Mouse (Mus musculus) embryo, embryonic 11 days (tissue): Measurements from ENCODE around the gene Topors.
"Not testable (repeated sequence)": the region's sequence is repeated elsewhere in the genome, so short reads cannot be mapped to it uniquely, and the experiment has no call there.

ENCODE experiments used
- DNase-seq: peaks from one replicate; pipeline ENCODE4 v3.0.0-alpha.2; 2015

Topors gene

DNA sequence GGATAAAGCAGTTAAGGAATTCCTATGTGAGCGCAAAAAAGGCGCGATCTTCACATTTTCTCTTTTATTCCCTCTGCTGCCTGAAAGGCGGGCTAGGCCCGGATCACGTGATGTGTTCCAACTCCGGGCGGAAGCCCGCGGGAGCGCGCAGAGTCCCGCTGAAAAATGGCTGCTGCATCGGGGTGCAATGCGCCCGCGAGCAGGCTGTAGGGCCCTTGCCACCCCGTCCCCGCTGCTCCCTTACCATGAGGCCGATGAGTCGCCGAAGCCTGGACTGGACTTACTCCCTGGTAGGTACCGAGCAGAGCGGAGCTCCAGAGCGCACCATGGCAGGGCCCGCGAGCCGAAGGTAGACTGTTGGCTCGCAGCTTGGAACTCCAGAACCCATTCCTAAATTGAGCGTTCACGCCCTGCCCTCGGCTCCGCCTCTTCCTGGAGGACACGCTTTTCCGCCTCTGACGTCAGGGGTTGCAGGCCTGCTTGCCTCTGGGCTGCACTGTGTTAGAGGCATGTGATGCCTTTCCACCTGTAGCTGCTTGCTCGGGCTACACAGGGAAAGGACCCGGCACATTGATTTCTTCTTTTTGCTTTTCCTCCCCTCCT lies at the start of gene Topors, which contains the start of gene Smim27:
TSS of gene Topors (minus strand) at position 421 of the 603 bp plus-strand sequence.
TSS of gene Smim27 (plus strand) at position 150 of the 603 bp plus-strand sequence.
- peak; percentile 98 for DNase-seq

GRCm38 (mm10) chr4:40317404-40317803 lies 47.8 kb upstream of the Topors start:
- DNase-seq, result no peak

GRCm38 (mm10) chr4:40313026-40313425 lies 43.4 kb upstream of the Topors start:
- no peak for DNase-seq

DNA sequence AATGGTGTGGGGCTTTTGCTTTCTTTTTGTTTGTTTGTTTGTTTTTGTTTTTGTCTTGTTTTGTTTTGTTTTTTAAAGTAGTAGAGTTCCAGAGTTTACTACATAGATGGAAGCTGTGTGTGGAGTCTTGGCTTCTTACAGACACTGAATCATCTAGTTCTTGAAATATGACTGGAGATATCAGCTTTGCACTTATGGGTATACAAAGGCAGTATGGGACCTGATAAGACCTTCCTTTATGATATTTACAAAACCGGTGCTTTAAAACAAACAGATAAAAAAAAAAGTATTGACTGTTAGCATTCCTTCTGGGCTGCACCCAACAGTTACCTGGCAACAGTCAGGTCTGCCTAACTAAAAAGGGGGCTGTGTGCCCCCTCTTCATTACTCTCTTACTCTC lies 42.6 kb upstream of the Topors start:
- no peak for DNase-seq

DNA sequence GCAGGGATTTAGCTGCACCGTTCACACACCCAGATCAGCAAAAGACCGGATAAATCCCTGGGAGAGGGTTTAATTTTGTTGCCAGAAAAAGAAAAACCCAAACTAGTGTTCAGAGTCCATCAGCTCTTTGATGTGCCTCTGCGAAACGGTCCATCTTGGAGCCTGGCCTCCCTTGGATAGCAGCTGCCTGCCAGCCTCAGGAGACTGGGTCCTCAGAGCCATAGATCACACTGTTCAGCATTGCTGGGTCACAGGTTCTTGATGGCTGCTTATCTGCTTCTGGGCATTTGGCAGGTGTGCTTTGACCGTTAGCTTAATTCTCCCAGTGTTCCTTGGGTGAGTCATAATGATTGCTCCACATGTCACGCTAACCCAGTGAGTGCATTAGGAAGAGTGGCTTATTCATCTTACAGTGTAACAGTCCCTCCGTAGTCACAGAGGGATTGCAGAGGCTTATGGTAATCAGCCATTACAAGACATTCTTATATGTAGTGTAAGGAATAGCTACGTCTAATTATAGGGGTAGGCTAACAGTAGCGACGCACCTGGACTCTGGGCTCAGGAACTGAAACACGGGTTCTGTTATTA lies 41.2 kb upstream of the Topors start:
- no peak for DNase-seq

DNA sequence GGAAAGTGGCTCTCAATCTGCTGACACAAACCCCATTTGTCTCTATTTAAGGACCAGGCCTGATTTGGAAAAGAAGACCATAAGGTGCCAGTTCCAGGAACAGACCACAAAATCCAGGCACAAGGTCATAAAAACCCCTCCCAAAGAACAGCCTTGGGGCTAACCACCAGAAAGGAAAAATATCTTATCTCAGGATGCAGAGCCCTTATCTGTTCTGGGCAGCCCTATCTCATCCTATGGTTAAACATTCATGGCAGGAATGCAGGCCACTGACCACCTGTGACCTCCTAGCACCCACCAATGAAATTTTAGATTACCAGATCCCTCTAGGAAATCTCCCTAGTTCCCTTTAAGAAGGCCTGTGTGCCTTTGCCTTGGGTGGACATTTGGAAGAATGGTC lies 40.0 kb upstream of the Topors start:
- DNase-seq, result no peak

DNA sequence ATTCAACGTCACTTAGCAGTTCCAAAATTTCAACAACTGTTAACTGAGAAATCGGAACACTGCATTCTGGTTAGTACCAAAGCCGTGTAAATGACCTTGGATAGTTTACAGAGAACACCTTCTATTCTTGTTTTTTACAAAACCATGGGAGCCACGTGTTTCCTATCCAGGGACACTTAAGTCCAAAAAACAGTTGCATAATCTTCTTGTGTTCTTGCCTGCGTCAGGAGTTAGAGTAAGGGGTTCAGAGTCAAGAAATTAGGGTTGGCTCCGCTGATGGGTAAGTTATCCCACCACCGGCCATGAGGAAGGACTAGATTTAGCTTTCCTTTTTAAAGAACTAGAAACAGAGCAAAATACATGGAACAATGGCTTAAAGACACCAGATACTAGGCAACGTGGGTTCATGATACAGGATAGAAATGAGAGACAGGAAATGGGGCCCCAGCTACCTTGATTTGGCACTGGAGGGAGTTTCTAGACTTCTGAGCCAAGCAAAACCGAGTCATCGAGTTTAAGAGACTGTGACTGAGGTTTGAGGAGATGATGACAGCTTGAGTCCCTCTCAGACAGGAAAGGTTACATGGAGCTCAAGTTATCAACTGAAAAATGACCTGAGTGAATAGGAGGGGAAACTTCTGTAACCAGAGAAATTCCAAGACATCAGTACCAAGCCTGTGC lies 32.9 kb upstream of the Topors start:
- DNase-seq, result no peak

DNA sequence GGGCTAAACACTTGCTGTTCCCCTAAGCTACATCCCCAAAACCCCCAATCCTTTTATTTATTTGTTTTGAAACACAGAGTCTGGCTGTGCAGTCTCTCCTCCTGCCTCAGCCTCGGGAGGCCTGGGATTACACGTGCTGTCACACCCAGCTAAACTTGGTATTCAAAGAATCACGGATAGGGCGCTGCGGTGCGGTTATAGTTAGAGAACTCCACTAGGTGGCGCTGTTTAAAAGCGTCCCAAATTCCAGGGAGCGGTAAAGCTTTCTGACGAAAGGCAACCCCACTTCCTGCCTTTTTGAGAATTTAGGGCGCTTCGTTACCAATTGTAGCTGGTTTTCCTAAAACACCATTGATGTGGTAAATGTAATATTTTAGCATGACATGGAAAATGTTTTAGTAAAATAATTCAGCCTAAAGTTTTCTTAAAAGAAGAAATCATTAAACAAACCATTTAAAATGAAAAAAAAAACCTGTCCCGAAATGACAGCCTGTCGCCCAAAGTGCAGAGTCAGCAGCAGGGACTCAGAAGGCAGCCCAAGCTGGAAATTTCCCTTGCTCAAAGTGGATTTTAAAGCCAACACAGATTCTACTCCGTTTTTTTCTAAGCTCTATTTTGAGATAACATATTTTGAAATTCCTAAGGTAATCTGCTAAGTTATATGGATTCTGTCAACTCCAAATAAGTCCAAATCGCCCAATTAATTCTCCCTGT lies 31.6 kb upstream of the Topors start:
- DNase-seq, result peak; percentile 89

GRCm38 (mm10) chr4:40299169-40299568 lies 29.5 kb upstream of the Topors start:
- no peak for DNase-seq

DNA sequence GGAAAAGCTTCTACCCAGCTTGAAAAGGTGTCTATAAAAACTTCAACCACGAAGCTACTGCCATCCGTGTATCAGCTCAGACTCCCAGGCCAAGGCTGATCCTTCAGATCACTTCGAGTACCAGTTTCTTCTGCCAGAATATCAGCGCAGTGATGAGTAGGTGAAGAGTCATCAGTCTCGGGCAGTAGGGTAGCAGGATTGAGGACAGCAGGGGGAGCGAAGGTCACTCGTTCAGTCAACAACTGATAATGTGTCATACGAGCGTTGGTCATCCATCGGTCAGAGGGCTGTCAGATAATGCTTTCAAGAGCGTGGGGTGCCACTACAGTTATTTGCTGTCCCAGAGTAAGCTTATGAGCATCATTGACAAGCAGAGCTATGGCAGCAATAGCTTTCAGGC lies 21.9 kb upstream of the Topors start:
- not testable (repeated sequence) for DNase-seq

- DNase-seq, result no peak
Measured at GRCm38 (mm10) chr4:40289046-40289445, 19.4 kb upstream of the Topors start.

GRCm38 (mm10) chr4:40287415-40287814 lies 17.8 kb upstream of the Topors start:
- no peak for DNase-seq

- DNase-seq, result peak; percentile 76
Measured at GRCm38 (mm10) chr4:40285582-40285981, 15.9 kb upstream of the Topors start.

GRCm38 (mm10) chr4:40279276-40279900 lies 9.7 kb upstream of the Topors start, which contains the start of gene Ndufb6:
Ndufb6 (minus strand) TSS chr4:40279421.
- DNase-seq, result peak; percentile 96

DNA sequence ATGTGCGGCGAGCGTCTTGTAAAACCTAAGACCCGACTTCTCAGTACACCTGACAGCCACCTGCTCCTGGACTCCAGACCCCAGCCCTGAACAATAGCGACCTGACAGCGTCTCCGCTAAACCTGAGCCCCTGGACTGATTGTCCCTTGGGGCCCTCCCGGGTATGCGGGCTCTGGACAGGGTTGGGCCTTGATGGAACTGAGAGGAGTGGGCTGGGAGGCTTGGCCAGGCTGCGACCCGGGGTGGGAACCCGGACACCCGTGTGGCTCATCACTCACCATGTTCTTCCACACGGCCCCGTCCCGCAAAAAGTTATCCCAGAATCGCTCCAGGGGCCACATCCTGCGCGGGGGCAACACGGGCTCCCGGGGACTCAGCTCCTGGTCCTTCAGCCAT lies 9.2 kb upstream of the Topors start:
- no peak for DNase-seq

DNA sequence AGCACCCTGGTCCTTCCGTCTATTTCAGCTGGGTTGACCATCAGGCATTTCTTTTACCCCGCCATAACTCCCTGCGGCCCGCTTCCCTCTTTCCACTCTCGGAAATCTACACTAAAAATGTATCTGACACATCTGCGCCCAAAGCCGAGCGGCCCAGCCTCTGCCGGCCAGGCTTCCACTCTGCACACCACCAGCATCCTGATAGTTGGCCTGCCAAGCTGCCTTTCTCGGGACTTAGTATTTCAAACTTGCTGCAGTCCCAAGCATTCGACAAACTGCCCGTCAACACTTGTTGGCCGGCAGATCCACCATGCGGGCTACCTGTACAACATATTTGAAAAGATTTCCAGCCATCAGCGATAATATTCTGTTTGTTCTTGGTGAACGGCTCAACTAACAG lies 815 bp downstream of the Topors start:
- no peak for DNase-seq

- DNase-seq, result peak; percentile 96
Measured at GRCm38 (mm10) chr4:40268204-40268813, 1.3 kb downstream of the Topors start.

DNA sequence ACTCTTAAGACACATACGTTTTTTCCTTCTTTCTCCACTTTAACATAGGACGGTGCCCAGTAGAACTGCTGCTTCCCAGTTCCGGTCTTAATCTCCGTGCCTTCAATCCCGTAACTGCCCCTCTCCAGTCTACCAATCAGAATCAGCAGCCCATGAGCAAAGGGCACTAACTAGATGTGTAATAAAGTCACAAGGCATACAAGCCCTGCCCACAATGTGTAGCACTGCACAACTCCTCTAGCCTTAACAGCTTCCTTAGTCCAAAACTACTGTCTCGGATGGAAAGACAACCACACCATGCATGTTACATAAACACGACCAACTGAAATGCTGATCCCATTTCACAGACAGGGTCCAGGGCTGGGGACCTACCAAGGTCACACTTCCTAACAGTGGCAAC lies 2.0 kb downstream of the Topors start:
- no peak for DNase-seq

DNA sequence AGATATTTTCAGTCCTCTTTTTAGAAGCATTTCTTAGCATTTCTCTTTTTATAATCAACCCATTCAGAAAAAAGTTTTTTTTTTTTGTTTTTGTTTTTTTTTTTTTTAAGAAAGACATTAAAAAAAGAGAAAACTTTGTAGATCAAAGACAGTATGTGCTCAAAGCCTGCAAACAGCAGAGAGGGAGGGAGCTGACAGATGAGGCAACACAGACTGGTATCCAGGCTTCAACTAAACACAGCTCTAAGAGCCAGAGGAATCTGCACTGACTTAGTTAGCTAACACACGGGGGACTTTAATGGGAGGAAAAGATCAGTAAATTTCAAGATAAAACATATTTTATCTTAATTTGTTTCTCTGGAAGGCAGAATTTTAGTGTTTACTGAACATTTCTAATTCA lies 5.3 kb downstream of the Topors start:
- DNase-seq, result no peak

DNA sequence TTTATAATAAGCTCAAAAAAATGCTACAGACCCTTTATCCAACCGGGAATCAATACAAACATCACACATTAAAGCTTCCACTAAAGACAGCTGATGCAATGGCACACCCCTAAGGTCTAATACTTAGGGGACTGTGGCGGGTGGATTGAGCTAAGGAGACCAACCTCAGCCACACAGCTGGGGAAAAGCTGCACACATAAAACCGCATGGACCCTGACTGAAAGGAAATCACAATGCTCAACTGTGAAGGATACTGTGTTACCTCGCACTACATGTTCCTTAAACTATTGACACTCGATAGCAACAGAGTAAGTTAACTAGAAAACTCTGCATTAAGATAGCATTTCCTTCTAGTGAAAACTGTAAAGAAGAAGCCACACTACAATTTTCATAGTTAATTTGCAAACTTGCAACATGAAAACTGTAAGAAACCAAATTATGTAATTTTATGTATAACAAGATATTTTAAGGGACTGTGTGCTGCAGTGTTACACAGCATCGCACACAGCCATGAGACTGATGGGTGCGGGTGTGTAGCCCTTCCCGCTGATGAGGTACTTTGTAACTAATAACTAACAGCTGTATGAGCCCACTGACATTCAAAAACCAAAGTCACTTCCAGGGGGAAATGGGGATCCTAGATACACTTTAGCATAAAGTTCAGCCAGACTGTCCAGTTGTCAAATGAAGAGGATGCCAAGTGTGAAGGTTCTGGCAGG lies 15.1 kb downstream of the Topors start:
- DNase-seq, result no peak

- no peak for DNase-seq
Measured at GRCm38 (mm10) chr4:40253766-40254165, 15.9 kb downstream of the Topors start.

GRCm38 (mm10) chr4:40250984-40251383 lies 18.7 kb downstream of the Topors start:
- DNase-seq, result no peak
